Mouse (Mus musculus) heart, adult 2 months (tissue): ENCODE measurements around the gene Tub. TPM values are rescaled to one million over a fixed set of nuclear protein-coding genes. Genes with fewer than 3 reads are reported as not detected.
A peak's percentile ranks its signal among the peaks of the same experiment; 100 is the strongest.

Source experiments
- DNase-seq, 2 experiments: peaks; one replicate each; pipeline ENCODE4 v3.0.0; 2021
- H3K27ac ChIP-seq: fragments of 200-600 bp; 2 replicates; pipeline ENCODE4 v1.8.1; 2022
- H3K27me3 ChIP-seq: fragments of 200-500 bp; 2 replicates; pipeline ENCODE4 v1.6.1; 2012; ENCODE audit warnings: mild to moderate bottlenecking, low read length, inconsistent platforms, mixed read lengths; ENCODE audit not compliant: control insufficient read depth, insufficient read depth
- H3K36me3 ChIP-seq: fragments of 200-500 bp; 2 replicates; pipeline ENCODE4 v1.6.1; 2012; ENCODE audit warnings: low read length, inconsistent platforms; ENCODE audit not compliant: control insufficient read depth, insufficient read depth
- H3K4me1 ChIP-seq: fragments of 200-500 bp; 2 replicates; pipeline ENCODE4 v1.6.1; 2011; ENCODE audit warnings: low read length; ENCODE audit not compliant: control insufficient read depth, insufficient read depth
- H3K4me3 ChIP-seq: fragments of 200-600 bp; 2 replicates; pipeline ENCODE4 v1.8.1; 2022
- H3K79me2 ChIP-seq: fragments of 200-500 bp; replicated peaks from 2 replicates; pipeline ENCODE4 v1.6.1; 2012; ENCODE audit warnings: mild to moderate bottlenecking, inconsistent platforms, low read length, moderate library complexity, mixed read lengths; ENCODE audit not compliant: control insufficient read depth, insufficient read depth
- H3K9ac ChIP-seq: fragments of 200-500 bp; 2 replicates; pipeline ENCODE4 v1.6.1; 2012; ENCODE audit warnings: low read depth, mild to moderate bottlenecking, control low read depth, inconsistent platforms, low read length, mixed read lengths
- CTCF ChIP-seq: fragments of 200-600 bp; IDR thresholded peaks from 2 replicates; pipeline ENCODE4 v1.8.1; 2022; ENCODE audit warnings: antibody characterized with exemption, mild to moderate bottlenecking, moderate library complexity
- EP300 ChIP-seq: fragments of 200-500 bp; IDR thresholded peaks from 2 replicates; pipeline ENCODE4 v1.6.1; 2011; ENCODE audit warnings: low read depth, low read length, control low read depth; ENCODE audit not compliant: insufficient read depth
- POLR2A ChIP-seq: fragments of 200-500 bp; IDR thresholded peaks from 2 replicates; pipeline ENCODE4 v1.6.1; 2011; ENCODE audit warnings: mild to moderate bottlenecking, low read depth, low read length, control low read depth; ENCODE audit not compliant: insufficient read depth
- WGBS: fragments of 180-500 bp; shearing (Covaris S2); methylation state at CpG from one replicate; pipeline ENCODE4 v1.1.7; 2018; 5-methylcytosine and 5-hydroxymethylcytosine counted together
- intact Hi-C: fragments of 180-260 bp; cut with DNase I; formaldehyde crosslinking; loops from one replicate; pipeline ENCODE4 v1.15.1; 2025
- polyA plus RNA-seq: library from polyadenylated mRNA; depleted of rRNA; stranded (reverse); fragments of >200 nt; gene quantifications from 2 replicates; pipeline ENCODE4 v1.2.3, GENCODE M21; 2012
- total RNA-seq, 2 experiments: library from RNA; stranded (reverse); gene quantifications; 2 replicates each; pipeline ENCODE4 v1.2.3; 2021

The Tub gene
- total and polyA plus RNA-seq, 3 experiments, result 0.26 to 0.52 (median 0.45) TPM

- Histone ChIP-seq H3K9ac (no peak overlapping the region), H3K36me3 (no peaks in the 10 kb centered on the region), H3K4me3 (no peak overlapping the region), H3K79me2 (no peaks in the 10 kb centered on the region), H3K4me1 (no peaks in the 10 kb centered on the region), H3K27ac (no peak overlapping the region), H3K27me3 (no peaks in the 10 kb centered on the region)
- TF ChIP-seq EP300 (no peak), CTCF (peak; percentile 92)
- 24% methylated on average over 6 of the region's 6 CpGs for WGBS
- intact Hi-C loops, result loop anchor here (1.0 to 5.0 kb wide), 3 partner anchors 61 to 213 kb away; no protein-coding TSS in a partner anchor
- DNase-seq, result no peak
Measured at GRCm38 (mm10) chr7:109028204-109028603, 78.1 kb downstream of the Tub start.

DNA sequence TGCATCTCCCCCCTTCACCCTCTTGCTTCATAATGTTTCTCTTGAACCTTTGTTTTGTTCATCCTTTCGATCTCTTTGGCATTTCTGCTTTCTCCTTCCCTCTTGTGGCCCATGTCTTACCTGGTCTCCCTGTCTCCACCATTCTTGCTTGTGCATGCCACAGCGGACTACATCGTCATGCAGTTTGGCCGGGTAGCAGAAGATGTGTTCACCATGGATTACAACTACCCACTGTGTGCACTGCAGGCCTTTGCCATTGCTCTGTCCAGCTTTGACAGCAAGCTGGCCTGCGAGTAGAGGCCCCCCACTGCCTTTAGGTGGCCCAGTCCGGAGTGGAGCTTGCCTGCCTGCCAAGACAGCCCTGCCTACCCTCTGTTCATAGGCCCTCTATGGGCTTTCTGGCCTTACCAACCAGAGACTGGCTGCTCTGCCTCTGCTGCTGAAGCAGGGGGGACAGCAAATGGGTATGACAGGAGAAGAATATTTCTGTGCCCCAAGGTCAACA is 79.9 kb downstream of the Tub start:
- no peak for DNase-seq
- Histone ChIP-seq H3K79me2 (no peaks in the 10 kb centered on the region), H3K36me3 (no peaks in the 10 kb centered on the region), H3K27ac (no peak overlapping the region), H3K9ac (no peak overlapping the region), H3K27me3 (no peaks in the 10 kb centered on the region), H3K4me3 (no peak overlapping the region), H3K4me1 (no peaks in the 10 kb centered on the region)
- intact Hi-C loops, result loop anchor here (2.0 to 5.0 kb wide), 2 partner anchors 83 to 215 kb away; no protein-coding TSS in a partner anchor
- TF ChIP-seq POLR2A, result no peak
- WGBS, result 74% methylated on average over 6 of the region's 6 CpGs

GRCm38 (mm10) chr7:109031331-109031730 is 81.2 kb downstream of the Tub start:
- no peak overlapping the region for H3K27ac ChIP-seq
- H3K4me1 ChIP-seq, result no peaks in the 10 kb centered on the region
- no peak for TF ChIP-seq EP300
- no peak for TF ChIP-seq POLR2A
- TF ChIP-seq CTCF, result no peak
- no peaks in the 10 kb centered on the region for H3K27me3 ChIP-seq
- no peak for DNase-seq
- H3K79me2 ChIP-seq, result no peaks in the 10 kb centered on the region
- WGBS, result 53% methylated on average over 3 of the region's 3 CpGs
- no peaks in the 10 kb centered on the region for H3K36me3 ChIP-seq
- intact Hi-C loops, result no loop called here
- H3K9ac ChIP-seq, result no peak overlapping the region
- no peak overlapping the region for H3K4me3 ChIP-seq

DNA sequence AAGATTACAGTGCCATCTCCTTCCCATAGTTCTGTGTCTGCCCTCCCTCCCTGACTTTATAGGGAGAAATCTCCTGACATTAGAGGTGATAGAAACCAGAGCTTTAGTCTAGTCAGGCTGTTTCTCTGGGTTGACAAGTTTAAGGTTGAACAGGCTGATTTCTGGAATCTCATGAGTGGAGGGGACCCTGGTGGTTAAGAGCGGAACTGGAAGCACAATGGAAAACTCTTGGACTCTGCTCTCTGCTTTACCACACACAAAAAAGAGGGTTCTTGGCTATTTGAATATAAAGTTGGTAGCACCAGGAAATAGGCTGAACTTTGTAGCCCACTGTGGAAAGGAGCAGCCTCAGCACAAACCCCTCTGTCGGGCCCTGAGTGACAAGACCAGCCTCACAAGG is 81.9 kb downstream of the Tub start:
- H3K27me3 ChIP-seq, result no peaks in the 10 kb centered on the region
- no peak overlapping the region for H3K27ac ChIP-seq
- no peak overlapping the region for H3K4me3 ChIP-seq
- intact Hi-C loops, result no loop called here
- H3K9ac ChIP-seq, result no peak overlapping the region
- no peaks in the 10 kb centered on the region for H3K4me1 ChIP-seq
- H3K79me2 ChIP-seq, result no peaks in the 10 kb centered on the region
- TF ChIP-seq POLR2A (no peak), EP300 (no peak), CTCF (no peak)
- H3K36me3 ChIP-seq, result no peaks in the 10 kb centered on the region
- no peak for DNase-seq
- 57% methylated on average over 2 of the region's 2 CpGs for WGBS

GRCm38 (mm10) chr7:109038121-109038735 is 88.1 kb downstream of the Tub start:
- H3K27ac ChIP-seq, result no peak overlapping the region
- H3K79me2 ChIP-seq, result no peaks in the 10 kb centered on the region
- no peaks in the 10 kb centered on the region for H3K4me1 ChIP-seq
- no peak overlapping the region for H3K4me3 ChIP-seq
- no peak overlapping the region for H3K9ac ChIP-seq
- TF ChIP-seq POLR2A, result no peak
- no peak for TF ChIP-seq EP300
- no peak for TF ChIP-seq CTCF
- DNase-seq, result no peak
- no peaks in the 10 kb centered on the region for H3K36me3 ChIP-seq
- WGBS, result 67% methylated on average over 8 of the region's 8 CpGs
- H3K27me3 ChIP-seq, result no peaks in the 10 kb centered on the region
- intact Hi-C loops, result no loop called here

DNA sequence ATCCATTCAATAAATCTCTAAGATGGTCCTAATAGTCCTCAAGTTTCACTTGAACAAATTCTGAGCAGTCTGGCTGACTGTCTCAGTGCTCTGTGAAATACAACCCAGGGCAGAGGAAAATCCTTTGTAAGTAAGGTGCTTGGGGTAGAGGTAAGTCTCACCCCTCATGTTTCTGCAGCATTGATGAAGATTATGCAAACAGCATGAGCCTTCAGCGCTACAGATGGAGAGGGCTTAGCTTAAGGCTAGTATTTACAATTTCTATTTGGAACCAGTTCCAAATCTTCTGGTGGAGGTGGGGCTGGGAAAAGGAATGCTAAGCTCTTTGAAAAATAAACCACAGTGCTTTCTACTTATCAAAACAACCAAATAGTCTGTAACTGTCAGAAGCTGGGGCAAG is 88.8 kb downstream of the Tub start:
- intact Hi-C loops, result no loop called here
- no peak for TF ChIP-seq CTCF

More for the DNA sequence above, 88.8 kb downstream of the Tub start:
- Histone ChIP-seq H3K36me3 (no peaks in the 10 kb centered on the region), H3K4me1 (no peaks in the 10 kb centered on the region), H3K27me3 (no peaks in the 10 kb centered on the region), H3K27ac (no peak overlapping the region), H3K4me3 (no peak overlapping the region), H3K79me2 (no peaks in the 10 kb centered on the region), H3K9ac (no peak overlapping the region)
- WGBS, result 68% methylated on average over 1 of the region's 1 CpGs
- DNase-seq, result no peak
